Mouse (Mus musculus) kidney, adult 9 months (tissue): Measurements from ENCODE around the gene H2afb1.
"Not testable (repeated sequence)": the region's sequence is repeated elsewhere in the genome, so short reads cannot be mapped to it uniquely, and the experiment has no call there.

ENCODE experiments used
- DNase-seq: peaks from one replicate; pipeline ENCODE4 v3.0.0; 2022

The H2afb1 gene

DNA sequence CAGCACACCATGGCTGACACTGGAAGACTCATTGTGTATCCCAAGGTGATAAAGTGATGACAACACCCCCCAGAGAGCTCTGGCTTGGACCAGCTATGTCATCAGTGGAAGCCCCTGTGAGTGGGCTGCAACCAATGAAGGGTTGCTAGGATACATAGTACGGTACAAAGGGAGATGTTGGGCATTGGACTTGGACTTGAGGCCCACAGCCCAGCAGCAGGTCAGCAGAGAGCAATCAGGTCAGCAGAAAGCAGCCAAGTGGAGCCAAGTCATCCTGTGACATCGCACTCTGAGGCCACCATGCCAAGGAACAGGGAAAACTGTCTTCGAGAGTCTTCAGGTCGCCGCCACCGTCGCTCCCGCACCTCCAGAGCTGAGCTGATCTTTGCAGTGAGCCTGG, at the start of gene H2afb1:
H2afb1 (plus strand) TSS at position 301 of the 400 bp plus-strand sequence.
- not testable (repeated sequence) for DNase-seq

DNA sequence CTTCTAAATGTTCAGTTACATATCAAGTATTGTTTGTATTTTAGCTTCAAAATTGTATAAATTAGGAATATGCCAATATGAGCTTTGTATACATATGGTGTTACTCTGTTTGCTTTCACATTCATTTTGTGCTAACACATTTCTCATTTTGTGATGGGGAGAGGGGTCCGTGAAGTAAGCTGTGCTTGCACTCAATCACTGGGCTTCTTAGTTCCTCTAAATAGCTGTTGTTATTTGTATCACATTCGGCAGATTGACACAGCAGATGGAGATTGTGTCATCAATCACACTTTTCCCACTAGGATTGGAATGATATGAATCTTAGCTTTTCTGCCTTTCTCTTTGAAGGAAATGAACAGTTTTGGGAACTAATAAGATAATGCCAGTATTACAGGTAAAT, 21.5 kb downstream of the H2afb1 start:
- no peak for DNase-seq
